Mouse (Mus musculus) frontal cortex, postnatal 10 days (tissue): Measurements from ENCODE around the gene Hcn2.

Experiments
- DNase-seq, 2 experiments: peaks; one replicate each; pipeline ENCODE4 v3.0.0; 2022; ENCODE audit warnings: low spot score in 2 of 2, mixed read lengths in 1 of 2

Hcn2 gene

GRCm38 (mm10) chr10:79708668-79709067 lies 7.8 kb upstream of the Hcn2 start:
- no peak for DNase-seq

DNA sequence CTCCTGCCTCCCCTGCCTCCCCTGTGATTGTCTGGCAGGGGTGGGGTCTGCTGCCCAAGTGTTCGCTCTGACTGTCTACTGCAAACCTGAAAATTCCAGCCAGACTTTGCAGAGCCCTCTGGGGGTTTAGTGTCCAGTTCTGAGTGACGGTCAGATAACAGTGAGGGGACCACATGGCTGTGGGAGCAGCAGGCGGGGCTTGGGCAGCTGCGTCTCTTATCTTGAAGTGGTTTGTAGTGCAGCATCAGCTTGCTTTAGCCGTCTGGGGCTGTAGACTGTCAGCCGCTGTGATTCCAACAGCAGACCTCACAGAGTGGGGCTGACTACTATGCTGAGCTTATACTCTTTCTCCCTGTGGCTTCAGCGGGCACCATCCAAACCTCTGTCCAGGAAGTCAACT lies 7.1 kb upstream of the Hcn2 start:
- DNase-seq: no peak

DNA sequence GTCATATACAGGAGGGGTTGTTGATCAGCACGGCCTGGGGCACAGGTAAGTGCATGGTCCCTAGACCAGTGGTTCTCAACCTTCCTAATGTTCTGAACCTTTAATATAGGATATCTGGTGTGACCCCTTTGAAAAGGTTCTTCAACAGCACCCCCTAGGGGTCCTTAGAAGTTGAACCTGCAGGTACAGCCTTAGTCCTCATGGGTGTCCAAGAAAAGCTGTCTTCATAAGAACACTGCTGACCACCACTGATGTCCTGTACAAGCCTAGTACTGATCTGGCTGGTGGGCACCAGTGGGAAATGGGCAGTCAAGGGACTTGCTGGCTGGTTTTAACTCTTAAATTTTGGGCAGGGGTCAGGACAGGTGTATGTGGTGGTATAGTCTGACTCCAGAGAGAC lies 4.4 kb upstream of the Hcn2 start:
- DNase-seq: no peak

DNA sequence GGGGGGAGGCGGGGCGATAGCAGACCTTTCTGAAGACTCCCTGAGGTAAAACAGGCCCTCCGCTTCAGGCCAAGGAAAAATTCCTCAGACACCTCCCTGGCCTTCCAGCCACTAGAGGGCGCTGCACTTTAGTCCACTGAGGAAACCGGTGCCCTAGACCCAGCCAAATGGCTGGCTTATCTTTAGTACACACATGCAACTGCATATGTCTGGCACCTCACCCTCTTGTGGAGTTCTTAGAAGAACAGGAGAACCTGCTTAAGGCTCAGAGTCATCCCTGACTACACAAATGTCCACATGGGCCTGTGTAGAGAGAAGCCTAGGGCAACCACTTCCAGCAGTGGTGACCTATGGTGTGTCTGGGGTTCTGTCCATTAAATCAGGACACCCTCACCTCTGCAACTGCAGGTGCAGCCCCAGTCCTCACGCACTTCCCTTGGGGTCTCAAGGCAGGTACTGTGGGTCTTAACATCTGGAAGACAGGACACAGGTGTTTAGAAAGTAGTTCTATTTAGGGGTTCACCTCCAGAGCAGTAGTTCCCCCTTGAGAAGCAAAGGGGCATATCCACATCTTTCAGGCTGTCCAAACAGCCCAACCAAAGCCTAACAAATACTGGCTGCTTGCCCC lies 3.8 kb upstream of the Hcn2 start:
- peak in 1 of 2 experiments; percentile 75 for DNase-seq

GRCm38 (mm10) chr10:79713163-79713562 lies 3.3 kb upstream of the Hcn2 start:
- no peak for DNase-seq

DNA sequence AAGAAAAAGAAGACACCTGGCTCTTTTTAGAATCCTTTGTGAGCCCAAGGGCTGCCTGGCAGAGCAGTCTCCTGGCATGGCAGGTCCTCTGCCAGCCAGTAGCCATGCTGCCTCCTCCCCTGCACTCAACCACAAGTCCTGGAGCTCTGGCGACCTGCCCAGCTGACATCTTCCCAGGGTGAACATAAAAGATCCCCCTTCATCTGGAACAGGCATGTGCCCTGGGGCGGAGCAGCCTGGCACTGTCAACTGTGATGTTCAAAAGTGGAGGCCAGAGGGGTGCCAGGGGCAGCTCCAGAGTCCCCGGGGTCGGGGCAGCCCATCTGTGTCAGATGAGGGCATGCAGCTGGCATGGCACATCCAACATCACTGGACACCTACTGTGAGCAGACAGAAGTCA lies 1.4 kb upstream of the Hcn2 start:
- DNase-seq: no peak

DNA sequence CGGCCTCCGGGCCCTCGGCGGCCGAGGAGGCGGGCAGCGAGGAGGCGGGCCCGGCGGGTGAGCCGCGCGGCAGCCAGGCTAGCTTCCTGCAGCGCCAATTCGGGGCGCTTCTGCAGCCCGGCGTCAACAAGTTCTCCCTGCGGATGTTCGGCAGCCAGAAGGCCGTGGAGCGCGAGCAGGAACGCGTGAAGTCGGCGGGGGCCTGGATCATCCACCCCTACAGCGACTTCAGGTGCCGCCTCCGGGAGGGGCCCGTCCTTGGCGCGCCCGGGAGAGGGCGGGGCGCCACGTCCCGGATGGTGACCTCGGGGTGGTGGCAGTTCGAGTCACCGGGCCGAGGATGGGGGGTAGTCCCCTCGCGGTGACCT lies 538 bp downstream of the Hcn2 start:
- peak in 1 of 2 experiments; percentile 60 for DNase-seq

DNA sequence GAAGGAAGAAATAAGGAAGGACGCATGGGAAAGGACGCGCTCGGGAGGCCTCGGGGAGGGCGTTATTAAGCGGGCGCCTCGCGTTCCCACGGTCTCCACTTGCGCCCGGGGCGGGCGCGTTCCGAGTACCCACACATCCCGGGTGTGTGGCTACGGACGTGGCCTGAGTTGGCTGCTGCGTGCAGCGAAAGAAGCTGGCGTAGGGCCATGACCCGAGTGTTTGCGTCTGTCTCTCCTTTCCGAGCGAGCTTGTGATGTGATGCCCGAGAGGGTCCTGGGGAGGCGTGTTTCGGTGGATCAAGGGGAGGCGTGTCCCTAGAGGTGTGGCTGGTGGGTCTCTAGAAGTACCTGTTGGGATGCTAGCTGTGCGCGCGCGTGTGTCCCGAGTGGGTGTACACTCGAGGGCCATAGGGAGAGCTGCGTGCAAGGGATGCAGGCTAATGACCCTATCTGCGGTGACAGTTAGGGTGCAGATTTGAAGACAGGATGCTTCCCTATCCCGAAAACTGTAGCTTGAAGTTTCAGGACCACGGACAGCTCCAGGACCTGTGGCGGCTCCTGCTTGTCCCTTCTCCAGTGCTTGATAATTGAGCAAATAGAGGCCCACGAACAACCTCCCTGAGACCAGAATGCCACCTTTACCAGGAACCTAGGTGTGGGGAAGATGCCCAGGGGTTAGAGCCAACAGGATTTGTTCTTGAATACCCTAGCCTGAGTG lies 1.4 kb downstream of the Hcn2 start:
- DNase-seq: no peak

GRCm38 (mm10) chr10:79721089-79721488 lies 4.7 kb downstream of the Hcn2 start:
- no peak for DNase-seq

DNA sequence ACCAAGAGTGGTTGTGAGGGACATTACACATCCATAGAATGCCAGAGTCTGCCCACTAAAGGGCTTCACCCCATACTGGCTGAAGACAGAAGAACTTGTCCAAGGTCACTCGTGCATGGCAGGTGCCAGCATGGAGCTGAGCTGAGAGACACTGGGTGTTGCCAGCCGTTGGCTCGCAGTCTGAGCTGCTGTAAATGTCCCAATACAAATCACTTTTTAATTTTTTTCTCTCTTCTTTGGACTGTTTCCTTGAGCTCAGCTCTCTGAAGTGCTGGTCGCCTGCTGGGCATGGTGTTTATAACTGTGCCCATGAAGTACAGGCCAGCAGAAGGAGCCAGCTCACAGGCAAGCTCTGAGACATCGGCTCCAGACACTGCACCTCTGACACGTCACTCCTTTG lies 6.6 kb downstream of the Hcn2 start:
- no peak for DNase-seq

DNA sequence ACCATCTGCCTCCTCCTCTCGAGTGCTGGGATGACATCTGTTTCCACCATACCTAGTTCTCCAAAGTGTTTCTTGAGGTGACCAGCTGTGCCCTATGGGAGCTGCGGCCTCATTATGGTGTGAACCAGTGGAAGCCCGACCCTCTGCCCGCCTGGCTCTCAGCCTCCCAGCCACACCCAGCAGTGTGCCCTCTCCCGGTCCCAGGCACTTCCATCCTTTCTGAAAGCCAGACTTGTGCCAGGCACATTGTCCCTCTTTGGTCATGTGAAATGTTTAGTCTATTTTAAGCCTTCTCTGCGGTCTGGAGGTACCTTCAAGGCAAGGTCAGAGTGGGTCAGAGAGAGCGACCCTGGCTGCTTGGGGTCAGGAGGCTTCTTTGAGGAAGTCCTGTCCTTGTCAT lies 7.3 kb downstream of the Hcn2 start:
- DNase-seq: no peak

DNA sequence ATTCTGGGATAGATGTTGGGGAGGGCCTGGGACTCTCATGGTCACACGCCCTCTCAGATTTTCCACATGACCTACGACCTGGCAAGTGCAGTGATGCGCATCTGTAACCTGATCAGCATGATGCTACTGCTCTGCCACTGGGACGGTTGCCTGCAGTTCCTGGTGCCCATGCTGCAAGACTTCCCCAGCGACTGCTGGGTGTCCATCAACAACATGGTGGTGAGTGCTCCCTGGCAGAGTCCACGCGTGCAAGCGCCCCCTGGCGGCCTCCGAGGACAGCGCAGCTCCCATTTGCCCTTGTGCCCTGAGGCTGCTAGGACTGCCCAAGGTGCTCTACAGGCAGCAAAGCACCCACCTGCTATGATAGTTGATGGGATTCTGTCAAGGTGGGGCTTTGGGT lies 9.7 kb downstream of the Hcn2 start:
- DNase-seq: no peak

DNA sequence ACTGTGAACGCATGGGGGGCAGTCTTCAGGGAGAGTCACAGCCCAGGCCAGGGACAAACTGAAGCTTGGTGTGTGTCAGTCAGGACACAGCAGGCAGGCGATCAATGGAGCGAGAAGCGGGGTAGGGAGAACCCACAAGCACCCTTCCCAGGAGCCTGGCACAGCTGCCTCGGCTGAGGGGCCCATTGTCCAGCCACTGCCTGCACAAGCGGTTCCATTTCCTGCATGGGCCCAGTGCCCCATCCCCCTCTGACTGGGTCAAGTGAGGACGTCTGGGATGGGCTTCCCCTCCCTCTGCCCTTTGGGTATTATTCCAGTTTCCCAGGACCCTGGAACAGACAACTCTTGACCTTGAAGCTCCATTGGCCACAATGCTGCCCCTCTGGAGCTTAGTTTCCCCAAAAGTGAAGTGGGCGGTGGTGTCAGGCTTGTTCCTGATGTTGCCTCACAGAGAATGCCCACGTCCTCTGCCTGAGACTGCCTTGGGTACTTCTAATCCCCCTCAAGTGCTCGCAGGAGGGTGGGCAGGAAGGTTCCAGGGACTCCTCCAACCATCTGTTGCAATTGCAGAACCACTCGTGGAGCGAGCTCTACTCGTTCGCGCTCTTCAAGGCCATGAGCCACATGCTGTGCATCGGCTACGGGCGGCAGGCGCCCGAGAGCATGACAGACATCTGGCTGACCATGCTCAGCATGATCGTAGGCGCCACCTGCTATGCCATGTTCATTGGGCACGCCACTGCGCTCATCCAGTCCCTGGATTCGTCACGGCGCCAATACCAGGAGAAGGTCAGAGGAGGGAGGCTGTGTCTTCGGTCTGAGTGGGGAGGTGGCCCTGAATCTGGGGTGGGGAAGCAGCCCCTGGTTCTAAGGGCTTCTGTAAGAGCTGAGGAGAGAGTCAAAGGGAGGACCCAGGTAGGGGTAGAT lies 12.2 kb downstream of the Hcn2 start:
- DNase-seq: no peak

GRCm38 (mm10) chr10:79729357-79729965 lies 13.0 kb downstream of the Hcn2 start:
- DNase-seq: no peak

DNA sequence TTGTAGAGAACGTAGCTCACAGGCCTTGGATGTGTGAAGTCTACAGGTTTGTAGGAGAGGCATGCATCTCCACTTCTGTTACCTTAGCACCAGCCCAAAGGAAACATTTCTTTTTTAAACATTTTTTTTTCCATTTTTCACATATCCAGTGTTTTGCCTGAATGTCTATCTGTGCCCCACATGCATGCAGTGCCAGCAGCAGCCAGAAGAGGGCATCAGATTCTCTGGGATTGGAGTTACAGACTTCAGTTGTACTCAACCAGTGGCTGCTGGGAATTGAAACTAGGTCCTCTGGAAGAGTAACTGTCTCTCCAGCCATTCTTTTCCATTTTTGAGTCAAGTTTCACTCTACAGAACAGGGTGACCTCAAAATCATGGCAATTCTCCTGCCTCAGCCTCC lies 16.1 kb downstream of the Hcn2 start:
- DNase-seq: no peak

GRCm38 (mm10) chr10:79733847-79734246 lies 17.4 kb downstream of the Hcn2 start:
- DNase-seq: no peak

- DNase-seq: no peak
These were observed 18.9 kb downstream of the Hcn2 start for GRCm38 (mm10) chr10:79735361-79735760.

DNA sequence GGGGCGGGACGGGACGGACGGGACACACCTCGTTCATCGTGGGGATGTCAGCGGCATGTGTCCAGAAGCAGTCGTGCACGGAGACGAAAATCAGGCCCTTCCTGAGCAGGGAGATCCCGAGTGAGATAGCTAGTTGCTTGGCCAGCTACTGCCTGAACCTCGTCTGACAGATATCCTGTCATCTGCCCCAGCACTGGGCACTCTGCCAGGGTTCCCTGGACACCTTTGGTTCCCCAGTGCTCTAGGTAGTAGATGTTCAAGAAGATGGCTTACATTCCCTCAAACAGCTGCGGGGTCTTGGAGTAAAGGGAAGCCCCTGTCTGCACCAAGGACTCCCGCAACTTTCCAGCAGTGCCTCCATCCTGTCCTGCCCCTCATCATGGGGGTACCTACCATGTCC lies 20.3 kb downstream of the Hcn2 start:
- no peak for DNase-seq

GRCm38 (mm10) chr10:79738259-79738658 lies 21.8 kb downstream of the Hcn2 start:
- no peak for DNase-seq

GRCm38 (mm10) chr10:79739234-79739633 lies 22.8 kb downstream of the Hcn2 start:
- DNase-seq: no peak

DNA sequence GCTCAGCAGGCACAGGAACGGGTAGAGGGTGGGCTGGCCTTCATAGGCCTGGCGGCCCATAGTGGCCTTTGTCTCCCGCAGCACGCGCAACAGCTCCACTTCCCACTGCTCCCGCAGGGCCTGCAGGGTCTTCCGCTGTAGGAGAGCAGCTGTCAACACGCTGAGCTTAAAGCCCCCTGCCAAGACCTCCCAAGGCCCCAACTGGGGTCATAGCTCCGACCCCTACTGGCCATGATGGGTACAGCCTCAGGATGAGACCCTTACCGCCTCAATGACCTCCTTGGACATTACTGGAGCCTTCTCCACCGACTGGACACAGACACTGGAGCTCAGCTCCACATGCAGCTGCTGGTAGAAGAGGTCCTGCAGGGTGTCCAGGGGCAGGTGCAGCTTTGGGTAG lies 24.4 kb downstream of the Hcn2 start:
- no peak for DNase-seq

- DNase-seq: no peak
These were observed 26.7 kb downstream of the Hcn2 start for GRCm38 (mm10) chr10:79743161-79743560.
